Comparison of ENCODE assay signal across 12 mouse cellular contexts in the genomic region with DNA sequence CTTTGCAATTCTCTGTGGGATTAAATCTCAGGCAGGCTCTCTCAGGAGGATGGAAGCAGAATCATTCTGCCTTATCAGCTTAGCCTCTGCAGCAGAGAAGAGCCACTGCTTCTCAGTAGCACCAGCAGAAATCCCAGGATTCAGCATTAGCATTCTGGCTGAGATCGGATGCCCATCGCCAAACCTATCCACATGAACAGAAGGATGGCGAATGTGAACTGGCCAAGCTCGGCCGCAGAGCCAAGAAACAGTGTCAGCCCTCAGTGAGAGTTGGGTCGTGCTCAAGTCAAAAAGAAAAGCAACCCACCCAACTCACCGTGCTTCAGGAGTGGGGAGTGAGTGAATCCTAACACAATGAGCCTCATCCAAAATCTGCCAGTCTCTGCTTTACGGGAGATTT.
"Had no signal": no experiment of that assay in that cellular context is flagged by ENCODE, and none has a peak within 500 bp of the region (broad histone marks: within the 10 kb centered on the region; RNA-seq: fewer than 3 reads in every experiment).

No protein-coding gene starts in this region.

- H3K36me3 ChIP-seq: limb, embryonic 10.5 days; liver, embryonic 15.5 days; midbrain, embryonic 10.5 days; neural tube, embryonic 12.5 days had no signal

- H3K4me1 ChIP-seq: liver, embryonic 15.5 days; neural tube, embryonic 12.5 days had no signal

- H3K27ac ChIP-seq: limb, embryonic 10.5 days; liver, embryonic 15.5 days; midbrain, embryonic 10.5 days; neural tube, embryonic 12.5 days; stomach, postnatal 0 days had no signal

- H3K9me3 ChIP-seq: limb, embryonic 10.5 days; liver, embryonic 15.5 days; midbrain, embryonic 10.5 days; neural tube, embryonic 12.5 days had no signal

- H3K9ac ChIP-seq: liver, embryonic 15.5 days; neural tube, embryonic 12.5 days had no signal

- H3K4me3 ChIP-seq: limb, embryonic 10.5 days; liver, embryonic 15.5 days; midbrain, embryonic 10.5 days; neural tube, embryonic 12.5 days had no signal

- DNase-seq: kidney, postnatal 10 days; kidney, postnatal 4 days; lung, adult 2 months; lung, postnatal 4 days; midbrain, embryonic 14.5 days; thymus, adult 18-20 months; thymus, postnatal 14 days had no signal
